Mouse (Mus musculus) heart, embryonic 11.5 days (tissue): ENCODE results near the gene Cd200r4. TPM values are rescaled to one million over a fixed set of nuclear protein-coding genes. Genes with fewer than 3 reads are reported as not detected.
"Not testable (repeated sequence)": the region's sequence is repeated elsewhere in the genome, so short reads cannot be mapped to it uniquely, and the experiment has no call there.

ENCODE experiments used
- ATAC-seq: fragments of 200-750 bp; cut with Nextera tagmentation; replicated peaks from 2 replicates; pipeline ENCODE4 v1.8.0; 2017; ENCODE audit warnings: moderate library complexity; ENCODE audit not compliant: insufficient number of reproducible peaks, low FRiP score, low TSS enrichment
- H3K27ac ChIP-seq: fragments of 300-500 bp; sonication (generic); 2 replicates; pipeline ENCODE4 v1.5.1; 2014; ENCODE audit warnings: mild to moderate bottlenecking, low read depth, low read length
- H3K27me3 ChIP-seq: fragments of 300-500 bp; sonication (generic); 2 replicates; pipeline ENCODE4 v1.6.1; 2014; ENCODE audit warnings: mild to moderate bottlenecking, low read length, mixed read lengths; ENCODE audit not compliant: control insufficient read depth, insufficient read depth
- H3K36me3 ChIP-seq: fragments of 300-500 bp; sonication (generic); 2 replicates; pipeline ENCODE4 v1.6.1; 2014; ENCODE audit warnings: mild to moderate bottlenecking, low read length, moderate library complexity, mixed read lengths; ENCODE audit not compliant: control insufficient read depth, insufficient read depth
- H3K4me1 ChIP-seq: fragments of 300-500 bp; sonication (generic); 2 replicates; pipeline ENCODE4 v1.6.1; 2014; ENCODE audit warnings: low read length; ENCODE audit not compliant: control insufficient read depth, insufficient read depth
- H3K4me2 ChIP-seq: fragments of 300-500 bp; sonication (generic); 2 replicates; pipeline ENCODE4 v1.6.1; 2014; ENCODE audit warnings: mild to moderate bottlenecking, moderate library complexity
- H3K4me3 ChIP-seq: fragments of 300-500 bp; sonication (generic); 2 replicates; pipeline ENCODE4 v1.5.1; 2014; ENCODE audit warnings: low read depth, low read length
- H3K9ac ChIP-seq: fragments of 300-500 bp; sonication (generic); 2 replicates; pipeline ENCODE4 v1.6.1; 2014; ENCODE audit warnings: mild to moderate bottlenecking, low read depth, low read length, moderate library complexity
- H3K9me3 ChIP-seq: fragments of 300-500 bp; sonication (generic); replicated peaks from 2 replicates; pipeline ENCODE4 v1.6.1; 2016; ENCODE audit warnings: low read length; ENCODE audit not compliant: control insufficient read depth
- WGBS: fragments of 180-500 bp; shearing (Covaris S2); extraction: QIAGEN DNeasy Blood & Tissue Kit; methylation state at CpG from one replicate; pipeline ENCODE4 v1.1.7; 2014; ENCODE audit not compliant: insufficient replicate concordance; 5-methylcytosine and 5-hydroxymethylcytosine counted together
- polyA plus RNA-seq: library from polyadenylated mRNA; unstranded; fragments of >200 nt; fragmentation: Nextera tagmentation; extraction: Ambion mirVana; gene quantifications from 2 replicates; pipeline ENCODE4 v1.2.1, GENCODE M21; 2014

Cd200r4 gene
- polyA plus RNA-seq, 1 experiment from 2014 or later, result 0.09 TPM

DNA sequence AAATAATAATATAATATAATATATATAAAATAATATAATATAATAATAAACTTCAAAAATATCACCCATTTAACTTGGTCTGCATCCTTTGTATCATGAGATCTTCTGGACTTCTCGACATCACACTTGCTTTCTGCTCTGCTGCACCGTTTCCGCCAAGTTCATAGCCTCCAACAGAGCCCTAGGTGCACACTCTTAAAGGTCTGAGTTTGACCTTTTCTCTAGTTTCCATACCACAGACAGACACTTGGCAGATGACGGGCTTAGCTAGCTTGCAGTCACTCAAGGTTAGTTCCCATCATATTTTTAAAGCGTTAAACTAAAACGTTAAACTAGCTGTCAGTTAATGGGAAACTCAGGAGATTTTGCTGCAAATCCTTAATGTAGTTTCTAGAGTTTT, 37.3 kb upstream of the Cd200r4 start:
- Histone ChIP-seq H3K27ac (no peak overlapping the region), H3K4me2 (no peak overlapping the region), H3K9ac (no peak overlapping the region), H3K9me3 (no peaks in the 10 kb centered on the region), H3K27me3 (no peaks in the 10 kb centered on the region), H3K4me1 (no peaks in the 10 kb centered on the region), H3K4me3 (no peak overlapping the region), H3K36me3 (no peaks in the 10 kb centered on the region)
- ATAC-seq, result no peak
- WGBS, result 83% methylated on average over 6 of the region's 6 CpGs

DNA sequence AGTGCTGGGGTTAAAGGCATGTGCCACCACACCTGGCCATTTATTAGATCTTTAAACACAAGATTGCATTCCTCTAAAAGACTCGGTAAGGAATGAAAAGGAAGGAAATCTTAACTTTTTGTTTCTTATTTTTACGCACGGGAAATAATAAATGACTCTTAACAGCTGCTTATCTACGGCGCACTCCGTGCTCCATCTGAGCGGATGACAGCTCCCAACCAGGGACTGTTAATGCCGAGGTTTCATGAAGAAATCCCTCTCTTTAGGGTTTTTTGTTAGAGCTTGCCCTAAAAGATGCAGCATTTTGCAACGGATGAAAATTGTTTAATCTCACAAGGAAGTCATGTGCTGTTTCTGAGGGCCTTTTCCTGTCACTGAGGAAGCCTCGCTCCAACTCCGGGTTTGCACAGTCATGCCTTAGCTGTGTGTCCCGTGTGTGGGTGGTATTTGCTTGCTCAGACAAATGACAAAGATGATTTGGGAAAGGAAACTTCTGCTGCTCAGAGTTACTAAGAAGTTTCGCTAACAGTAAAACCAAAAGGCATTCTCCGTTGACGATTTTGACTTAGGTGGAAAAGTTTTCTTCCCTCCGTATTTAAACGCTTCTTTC, 32.9 kb upstream of the Cd200r4 start:
- H3K4me3 ChIP-seq, result no peak overlapping the region
- H3K27me3 ChIP-seq, result no peaks in the 10 kb centered on the region
- no peak overlapping the region; the same call in 1 of the 2 replicates for H3K4me2 ChIP-seq
- H3K4me1 ChIP-seq, result no peaks in the 10 kb centered on the region
- ATAC-seq, result no peak
- no peak overlapping the region for H3K27ac ChIP-seq
- H3K9me3 ChIP-seq, result no peaks in the 10 kb centered on the region
- no peak overlapping the region for H3K9ac ChIP-seq
- 65% methylated on average over 17 of the region's 17 CpGs for WGBS
- no peaks in the 10 kb centered on the region for H3K36me3 ChIP-seq

DNA sequence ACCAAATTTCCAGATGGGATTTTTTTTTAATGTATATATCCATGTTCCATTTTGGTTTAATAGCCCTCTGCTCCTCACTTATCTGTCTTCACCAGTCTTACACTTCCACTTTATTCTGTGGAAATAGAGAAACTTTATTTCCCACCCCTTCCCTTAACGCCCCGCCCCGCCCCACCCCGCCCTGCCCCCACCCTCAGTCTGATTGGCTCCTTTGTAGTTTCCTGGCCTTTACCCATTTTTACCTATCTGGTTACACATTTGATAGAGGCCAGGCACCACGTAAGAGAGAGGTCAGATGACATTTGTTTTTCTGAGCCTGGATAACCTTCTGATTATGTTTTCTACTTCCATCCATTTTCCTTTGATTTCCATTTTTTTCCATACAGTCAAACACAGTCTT, 32.0 kb upstream of the Cd200r4 start:
- Histone ChIP-seq H3K9me3 (no peaks in the 10 kb centered on the region), H3K4me3 (no peak overlapping the region), H3K4me2 (no peak overlapping the region), H3K27me3 (no peaks in the 10 kb centered on the region), H3K4me1 (no peaks in the 10 kb centered on the region), H3K9ac (no peak overlapping the region), H3K36me3 (no peaks in the 10 kb centered on the region), H3K27ac (no peak overlapping the region)
- 82% methylated on average over 5 of the region's 5 CpGs for WGBS
- no peak for ATAC-seq

DNA sequence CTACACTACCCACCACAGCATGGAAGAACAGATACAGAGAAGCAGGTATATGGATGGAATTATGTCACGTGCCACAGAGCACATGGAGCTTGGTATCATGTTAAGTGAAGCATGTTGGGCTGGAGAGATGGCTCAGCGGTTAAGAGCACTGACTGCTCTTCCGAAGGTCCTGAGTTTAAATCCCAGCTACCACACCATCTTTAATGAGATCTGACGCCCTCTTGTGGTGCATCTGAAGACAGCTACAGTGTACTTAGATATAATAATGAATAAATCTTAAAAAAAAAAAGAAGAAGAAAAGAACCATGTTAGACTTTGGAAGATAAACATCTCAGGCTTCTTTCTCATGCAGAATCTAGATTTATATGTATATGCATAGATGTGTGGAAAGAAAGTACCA, 30.8 kb upstream of the Cd200r4 start:
- Histone ChIP-seq H3K4me2 (no peak overlapping the region), H3K4me1 (no peaks in the 10 kb centered on the region), H3K27me3 (no peaks in the 10 kb centered on the region), H3K4me3 (no peak overlapping the region), H3K36me3 (no peaks in the 10 kb centered on the region), H3K9me3 (no peaks in the 10 kb centered on the region), H3K27ac (no peak overlapping the region), H3K9ac (no peak overlapping the region)
- WGBS, result 70% methylated on average over 4 of the region's 4 CpGs
- no peak for ATAC-seq

DNA sequence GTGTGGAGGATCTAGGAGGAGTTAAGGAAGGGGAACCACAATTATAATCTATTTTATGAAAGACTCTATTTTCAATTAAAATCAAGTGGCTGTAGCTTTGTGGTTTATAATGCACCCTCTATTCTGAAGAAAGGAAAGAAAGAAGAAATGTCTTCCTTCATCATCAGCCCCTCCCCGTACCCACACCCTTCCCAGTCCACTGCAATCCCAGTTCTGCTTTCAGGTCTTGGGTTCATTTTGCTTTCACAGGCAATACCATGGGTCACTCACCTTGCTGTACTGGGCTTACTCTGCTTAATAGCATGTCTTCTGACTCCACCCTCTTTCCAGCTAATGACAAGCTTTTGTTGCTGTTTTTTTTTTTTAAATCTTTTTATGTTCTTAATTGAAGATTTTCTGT, 24.6 kb upstream of the Cd200r4 start:
- Histone ChIP-seq H3K4me3 (no peak overlapping the region), H3K27me3 (no peaks in the 10 kb centered on the region), H3K9me3 (no peaks in the 10 kb centered on the region), H3K36me3 (no peaks in the 10 kb centered on the region), H3K4me1 (no peaks in the 10 kb centered on the region), H3K4me2 (no peak overlapping the region), H3K27ac (no peak overlapping the region), H3K9ac (no peak overlapping the region)
- no peak for ATAC-seq
- WGBS, result 64% methylated on average over 1 of the region's 1 CpGs

DNA sequence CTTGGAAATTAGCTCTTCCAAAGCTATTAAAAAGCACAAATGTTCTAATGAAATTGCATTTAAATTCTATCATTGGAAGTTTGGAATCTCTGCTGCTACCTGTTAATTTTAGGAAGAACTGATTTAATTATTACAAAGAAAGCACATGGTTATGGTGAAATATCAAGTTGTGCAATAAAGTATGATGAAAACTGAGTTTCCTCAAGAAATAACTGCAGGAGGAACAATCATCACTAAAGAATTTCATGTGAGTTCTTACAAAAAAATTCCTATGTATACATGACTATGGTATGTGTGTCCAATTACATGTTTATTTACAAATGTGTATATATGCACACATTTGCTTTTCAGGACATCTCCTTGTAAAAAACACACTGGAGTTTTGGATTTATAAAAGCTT, 17.1 kb upstream of the Cd200r4 start:
- Histone ChIP-seq H3K4me3 (no peak overlapping the region), H3K9ac (no peak overlapping the region), H3K27me3 (no peaks in the 10 kb centered on the region), H3K27ac (no peak overlapping the region), H3K36me3 (no peaks in the 10 kb centered on the region), H3K4me2 (no peak overlapping the region), H3K9me3 (no peaks in the 10 kb centered on the region), H3K4me1 (no peaks in the 10 kb centered on the region)
- no peak for ATAC-seq

DNA sequence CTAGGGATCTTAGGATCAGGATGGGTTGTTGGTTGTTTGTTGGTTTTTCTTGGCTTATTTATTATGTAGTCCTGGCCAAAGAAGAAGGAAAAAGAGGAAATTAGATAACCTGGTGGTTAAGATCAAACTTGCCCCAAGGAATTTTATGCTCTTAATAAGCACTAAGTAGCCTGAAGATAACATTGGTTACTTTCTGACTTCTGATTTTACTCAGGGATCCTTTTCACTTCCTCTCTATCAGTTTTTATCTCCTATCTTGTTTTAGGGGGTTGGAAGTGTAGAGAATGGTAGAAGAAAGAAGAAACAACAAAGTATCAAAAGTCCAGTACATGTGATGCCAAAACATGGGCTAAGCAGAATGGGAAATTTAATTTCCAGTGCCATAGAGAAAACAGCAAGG, 5.6 kb upstream of the Cd200r4 start:
- no peak overlapping the region for H3K9ac ChIP-seq
- no peak overlapping the region for H3K4me2 ChIP-seq
- no peaks in the 10 kb centered on the region for H3K4me1 ChIP-seq
- no peaks in the 10 kb centered on the region for H3K9me3 ChIP-seq
- no peak for ATAC-seq
- no peaks in the 10 kb centered on the region for H3K27me3 ChIP-seq
- no peak overlapping the region for H3K27ac ChIP-seq
- H3K36me3 ChIP-seq, result no peaks in the 10 kb centered on the region
- no peak overlapping the region for H3K4me3 ChIP-seq

DNA sequence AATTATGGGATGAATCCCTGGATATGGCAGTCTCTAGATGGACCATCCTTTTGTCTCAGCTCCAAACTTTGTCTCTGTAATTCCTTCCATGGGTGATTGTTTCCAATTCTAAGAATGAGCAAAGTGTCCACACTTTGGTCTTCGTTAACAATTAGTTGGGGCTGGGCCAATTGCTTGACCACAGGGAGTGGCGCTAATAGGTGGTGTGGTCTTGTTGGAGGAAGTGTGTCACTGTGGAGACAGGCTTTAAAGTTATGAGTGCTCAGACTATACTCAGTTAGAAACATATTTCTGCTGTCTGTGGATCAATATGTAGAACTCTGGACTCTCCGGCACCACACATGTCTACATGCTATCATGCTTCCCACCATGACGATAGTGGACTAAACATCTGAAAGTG, 1.3 kb upstream of the Cd200r4 start:
- not testable (repeated sequence) for H3K27ac ChIP-seq, ATAC-seq, H3K9me3 ChIP-seq, H3K9ac ChIP-seq, H3K36me3 ChIP-seq, H3K4me3 ChIP-seq, H3K4me2 ChIP-seq, H3K27me3 ChIP-seq, H3K4me1 ChIP-seq
- WGBS, result 90% methylated on average over 4 of the region's 4 CpGs

DNA sequence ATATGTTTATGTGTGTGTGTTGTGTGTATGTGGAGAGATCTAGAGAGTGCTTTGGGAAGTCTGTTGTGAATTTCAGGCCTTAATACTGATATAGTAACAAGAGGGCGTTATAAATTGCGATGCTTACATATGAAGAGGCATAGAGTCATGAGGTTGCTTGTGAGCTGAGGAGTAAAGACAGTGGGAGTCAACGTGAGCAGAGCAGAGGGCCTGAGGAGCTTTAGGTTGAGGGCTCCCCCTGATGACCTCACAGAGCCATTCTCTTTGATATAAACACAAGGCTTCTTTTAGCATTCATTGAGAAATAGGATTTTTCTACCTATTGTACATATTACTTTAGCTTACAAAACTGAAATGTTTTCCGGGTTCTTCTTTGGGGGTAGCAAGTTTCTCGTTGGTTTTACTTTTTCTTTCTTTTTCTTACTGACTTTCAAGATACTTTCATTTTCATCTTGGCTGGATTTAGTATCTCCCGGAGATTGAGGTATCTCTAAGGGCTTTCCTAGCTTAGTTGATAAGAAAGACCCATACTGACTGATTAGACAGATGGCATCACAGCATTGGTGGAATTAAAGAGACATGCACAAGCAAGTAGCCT, 1.0 kb downstream of the Cd200r4 start:
- 73% methylated on average over 6 of the region's 6 CpGs for WGBS
- Histone ChIP-seq H3K9ac (no peak overlapping the region), H3K27me3 (no peaks in the 10 kb centered on the region), H3K27ac (no peak overlapping the region), H3K9me3 (no peaks in the 10 kb centered on the region), H3K4me2 (no peak overlapping the region), H3K36me3 (no peaks in the 10 kb centered on the region), H3K4me3 (no peak overlapping the region), H3K4me1 (no peaks in the 10 kb centered on the region)
- ATAC-seq, result no peak
